Mouse (Mus musculus): ENCODE data around the gene Ackr4. TPM values are rescaled to one million over a fixed set of nuclear protein-coding genes. Genes with fewer than 3 reads are reported as not detected.

Ackr4 gene
- polyA plus RNA-seq (2014; fragmentation: Illumina TruSeq; extraction: RNeasy Lipid Tissue Mini Kit (QIAGEN cat#74804); ENCODE audit: insufficient read depth, low read depth, low replicate concordance): 3.1 TPM

DNA sequence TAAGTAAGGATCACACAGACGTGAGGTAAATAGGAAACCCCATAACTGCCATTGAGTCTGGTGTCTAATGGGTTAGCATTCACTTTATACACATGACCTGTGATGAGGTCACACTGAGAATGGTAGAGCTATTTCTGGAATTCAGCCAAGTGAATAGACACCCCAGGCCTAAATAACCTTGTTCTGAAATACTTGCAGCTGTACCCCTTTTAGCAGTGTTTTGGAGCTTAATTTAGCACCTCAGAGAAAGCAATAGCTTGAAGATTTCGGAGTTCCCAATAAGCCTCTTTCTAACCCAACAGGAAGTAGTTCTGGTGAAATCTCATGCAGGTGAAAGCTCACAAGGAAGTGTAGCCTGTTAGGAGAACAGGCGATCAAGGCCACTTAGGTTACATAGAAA lies at the start of gene Ackr4:
TSS of gene Ackr4 (minus strand) at position 101 of the 400 bp plus-strand sequence.

DNA sequence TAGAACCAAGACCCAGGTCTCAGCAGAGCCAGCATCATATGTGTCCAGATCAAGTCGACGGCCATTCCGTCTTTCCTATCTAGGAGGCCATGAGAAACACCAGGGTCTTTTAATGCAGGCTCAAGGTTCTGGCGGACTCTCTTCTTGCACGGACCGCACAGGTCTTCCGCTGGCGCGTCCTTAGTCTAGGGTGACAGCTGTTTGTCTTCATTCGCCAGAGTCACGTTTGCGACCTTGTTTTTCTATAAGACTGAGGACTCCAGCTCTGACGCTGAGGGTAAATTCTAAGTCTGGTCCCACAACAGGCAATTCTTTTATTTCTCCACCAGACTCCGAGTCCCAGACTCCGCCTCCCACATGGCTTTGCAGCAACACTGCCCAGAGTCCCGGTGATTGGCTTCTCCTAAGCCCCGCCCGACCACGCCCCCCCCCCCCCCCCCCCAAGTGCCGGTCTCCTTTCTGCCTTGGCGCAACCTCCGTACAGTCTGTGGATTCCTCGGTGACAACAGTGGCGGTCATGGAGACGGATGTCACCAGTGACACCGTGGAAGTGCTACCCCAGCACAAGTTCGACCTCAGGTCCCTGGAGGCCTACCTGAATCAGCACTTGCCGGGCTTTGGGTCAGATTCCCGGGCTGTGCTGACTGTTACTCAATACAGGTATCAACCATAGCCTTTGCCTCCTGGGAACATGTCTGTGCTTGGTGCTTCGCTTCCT lies 63.3 kb downstream of the Ackr4 start, which contains the start of gene Acad11:
TSS of gene Acad11 (plus strand) at position 134 of the 718 bp plus-strand sequence.

DNA sequence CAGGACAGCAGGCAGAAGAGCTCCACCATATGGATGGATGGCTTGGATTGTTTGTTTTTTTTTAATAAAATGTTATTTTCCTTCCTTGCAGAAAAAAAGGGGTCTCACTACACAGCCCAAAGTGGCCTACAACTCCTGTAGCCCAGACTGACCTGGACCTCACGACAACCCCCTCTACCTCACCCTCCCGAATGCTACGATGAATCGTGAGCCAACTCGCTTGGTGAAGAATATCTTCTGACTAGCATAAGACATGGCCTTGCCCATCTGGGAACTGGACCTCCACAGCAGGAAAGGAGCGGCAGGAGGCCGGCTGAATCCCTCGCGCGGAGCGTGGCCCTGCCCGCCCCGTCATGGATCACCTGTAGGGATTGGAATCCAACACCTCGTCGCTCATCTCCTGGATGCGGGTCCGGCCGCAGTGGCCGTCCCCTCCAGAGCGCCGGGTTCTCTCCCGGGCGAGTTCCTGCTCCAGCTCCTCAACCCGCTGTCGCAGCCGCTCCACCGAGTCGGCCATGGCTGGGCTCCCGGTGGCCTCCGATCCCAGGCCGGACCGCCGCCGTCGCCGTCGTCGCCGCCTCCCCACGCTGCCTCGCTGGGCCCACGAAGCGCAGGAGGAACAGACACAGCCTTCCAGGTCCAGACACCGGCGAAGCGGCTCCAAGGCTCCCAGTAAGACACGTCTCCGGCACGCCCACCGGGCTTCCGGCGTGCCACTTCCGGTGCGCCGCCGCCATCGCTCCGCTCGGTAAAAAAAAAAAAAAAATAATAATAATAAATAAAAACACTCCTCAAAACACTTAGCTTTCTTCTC lies 64.1 kb downstream of the Ackr4 start, which contains the start of gene Uba5:
TSS of gene Uba5 (minus strand) at position 705 of the 814 bp plus-strand sequence.

DNA sequence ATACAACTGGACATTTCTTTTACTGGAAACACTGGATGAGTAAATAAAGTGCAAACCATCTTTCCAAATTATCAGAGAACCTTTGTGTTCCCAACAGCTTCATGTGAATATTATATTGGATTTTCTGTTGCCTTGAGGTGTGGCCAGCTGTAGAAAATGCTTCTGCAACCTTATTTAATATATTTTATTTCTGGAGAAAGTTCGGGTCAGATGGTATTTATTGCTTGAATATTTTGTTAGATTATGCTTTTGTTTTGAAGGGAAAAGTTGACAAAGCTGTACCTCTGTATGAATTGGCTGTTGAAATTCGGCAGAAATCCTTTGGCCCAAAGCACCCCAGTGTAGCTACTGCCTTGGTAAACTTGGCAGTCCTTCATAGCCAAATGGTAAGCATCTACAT lies 86.4 kb downstream of the Ackr4 start, which contains the start of gene Gm28305:
TSS of gene Gm28305 (plus strand) at position 301 of the 400 bp plus-strand sequence.

Other genes starting within 250 kb of the Ackr4 start
- 2.0 TPM for gene Nphp3, start 124.4 kb downstream of the Ackr4 start, polyA plus RNA-seq (2014; fragmentation: Illumina TruSeq; extraction: RNeasy Lipid Tissue Mini Kit (QIAGEN cat#74804); ENCODE audit: insufficient read depth, low read depth, low replicate concordance)
- not detected for gene Gm28305, start 86.3 kb downstream of the Ackr4 start, polyA plus RNA-seq (2014; fragmentation: Illumina TruSeq; extraction: RNeasy Lipid Tissue Mini Kit (QIAGEN cat#74804); ENCODE audit: insufficient read depth, low read depth, low replicate concordance)
- gene Uba5, start 63.8 kb downstream of the Ackr4 start, polyA plus RNA-seq (2014; fragmentation: Illumina TruSeq; extraction: RNeasy Lipid Tissue Mini Kit (QIAGEN cat#74804); ENCODE audit: insufficient read depth, low read depth, low replicate concordance): 26.3 TPM
- gene Acad11, start 63.6 kb downstream of the Ackr4 start, polyA plus RNA-seq (2014; fragmentation: Illumina TruSeq; extraction: RNeasy Lipid Tissue Mini Kit (QIAGEN cat#74804); ENCODE audit: insufficient read depth, low read depth, low replicate concordance): 12.0 TPM
- 13.6 TPM for gene Dnajc13, start 136.0 kb upstream of the Ackr4 start, polyA plus RNA-seq (2014; fragmentation: Illumina TruSeq; extraction: RNeasy Lipid Tissue Mini Kit (QIAGEN cat#74804); ENCODE audit: insufficient read depth, low read depth, low replicate concordance)
- gene Acpp, start 210.8 kb upstream of the Ackr4 start, polyA plus RNA-seq (2014; fragmentation: Illumina TruSeq; extraction: RNeasy Lipid Tissue Mini Kit (QIAGEN cat#74804); ENCODE audit: insufficient read depth, low read depth, low replicate concordance): 1.6 TPM